Mouse (Mus musculus) lung, postnatal 10 days (tissue): ENCODE results near the gene Dnajc6.

Experiments
- DNase-seq: peaks from one replicate; pipeline ENCODE4 v3.0.0; 2021

Dnajc6 gene

GRCm38 (mm10) chr4:101646857-101647195, 150.4 kb downstream of the Dnajc6 start:
- DNase-seq: no peak

GRCm38 (mm10) chr4:101647196-101647905, 150.9 kb downstream of the Dnajc6 start, which contains the start of gene Leprot:
Gene Leprot (plus strand): TSS chr4:101647718.
- DNase-seq: peak; percentile 100

- DNase-seq: peak; percentile 31
Measured at GRCm38 (mm10) chr4:101647976-101648642, 151.7 kb downstream of the Dnajc6 start.

GRCm38 (mm10) chr4:101648745-101649144, 152.3 kb downstream of the Dnajc6 start:
- DNase-seq: peak; percentile 18

- no peak for DNase-seq
Measured at GRCm38 (mm10) chr4:101650961-101651360, 154.5 kb downstream of the Dnajc6 start.

- DNase-seq: no peak
Measured at GRCm38 (mm10) chr4:101654256-101654655, 157.8 kb downstream of the Dnajc6 start.

- no peak for DNase-seq
Measured at GRCm38 (mm10) chr4:101654788-101655414, 158.5 kb downstream of the Dnajc6 start.

GRCm38 (mm10) chr4:101655415-101655790, 159.0 kb downstream of the Dnajc6 start:
- no peak for DNase-seq

GRCm38 (mm10) chr4:101656056-101656455, 159.6 kb downstream of the Dnajc6 start:
- DNase-seq: peak; percentile 54

GRCm38 (mm10) chr4:101656956-101657570, 160.6 kb downstream of the Dnajc6 start:
- no peak for DNase-seq

- peak; percentile 43 for DNase-seq
Measured at GRCm38 (mm10) chr4:101664160-101664750, 167.8 kb downstream of the Dnajc6 start.

- no peak for DNase-seq
Measured at GRCm38 (mm10) chr4:101664766-101665165, 168.3 kb downstream of the Dnajc6 start.

GRCm38 (mm10) chr4:101669161-101669560, 172.7 kb downstream of the Dnajc6 start:
- no peak for DNase-seq

GRCm38 (mm10) chr4:101669811-101670210, 173.4 kb downstream of the Dnajc6 start:
- DNase-seq: no peak

GRCm38 (mm10) chr4:101674790-101675189, 178.3 kb downstream of the Dnajc6 start:
- no peak for DNase-seq

- DNase-seq: peak; percentile 70
Measured at GRCm38 (mm10) chr4:101675726-101676125, 179.3 kb downstream of the Dnajc6 start.

GRCm38 (mm10) chr4:101682620-101683019, 186.2 kb downstream of the Dnajc6 start:
- DNase-seq: no peak

GRCm38 (mm10) chr4:101683086-101683485, 186.6 kb downstream of the Dnajc6 start:
- DNase-seq: no peak

- no peak for DNase-seq
Measured at GRCm38 (mm10) chr4:101684821-101685220, 188.4 kb downstream of the Dnajc6 start.

- DNase-seq: no peak
Measured at GRCm38 (mm10) chr4:101686227-101686810, 189.9 kb downstream of the Dnajc6 start.

GRCm38 (mm10) chr4:101689241-101689640, 192.8 kb downstream of the Dnajc6 start:
- no peak for DNase-seq

GRCm38 (mm10) chr4:101689645-101690044, 193.2 kb downstream of the Dnajc6 start:
- DNase-seq: no peak
